8 mouse cellular contexts compared by ENCODE assay signal in genomic region chr11:6402515-6403510, GRCm38 (mm10). TPM values are rescaled to one million over a fixed set of nuclear protein-coding genes. Genes with fewer than 3 reads are reported as not detected.
DNase-seq lines count a peak whose midpoint lies in the region; ATAC-seq and TF ChIP-seq lines count a peak whose summit lies in the region.

No protein-coding gene starts in this region.

- no peak overlapping the region for H3K9ac ChIP-seq in midbrain, embryonic 14.5 days (replicated peaks; ENCODE audit: low read length)
- H3K9ac ChIP-seq in midbrain, embryonic 13.5 days (replicated peaks), result no peak overlapping the region

- peak; percentile 27; the same call in 1 of the 2 replicates for ATAC-seq in midbrain, embryonic 14.5 days (ENCODE audit: low FRiP score, low TSS enrichment)
- ATAC-seq in midbrain, embryonic 13.5 days, result no peak

- peak; percentile 63 for TF ChIP-seq CTCF in cerebellum, adult 2 months (IDR thresholded peaks at IDR 0.05; ENCODE audit: borderline replicate concordance, insufficient read depth, low read depth, low read length)

- 80% methylated on average over 19 of the region's 19 CpGs for WGBS in cerebellum, adult 2 months
- WGBS in midbrain, embryonic 14.5 days, result 91% methylated on average over 19 of the region's 19 CpGs
- 89% methylated on average over 19 of the region's 19 CpGs for WGBS in midbrain, embryonic 13.5 days

- H3K36me3 ChIP-seq in midbrain, embryonic 14.5 days (ENCODE audit: control insufficient read depth, insufficient read depth, low read length), result peaks cover 84% of the 10 kb centered on the region
- peaks cover 91% of the 10 kb centered on the region for H3K36me3 ChIP-seq in midbrain, embryonic 13.5 days
- peaks cover 25% of the 10 kb centered on the region for H3K36me3 ChIP-seq in splenic B cell, adult 2 months (ENCODE audit: control insufficient read depth, insufficient read depth, low read length, poor library complexity, severe bottlenecking)

- no peaks in the 10 kb centered on the region for H3K27me3 ChIP-seq in cerebellum, adult 2 months (ENCODE audit: control insufficient read depth, insufficient read depth, low read length)
- H3K27me3 ChIP-seq in midbrain, embryonic 14.5 days (ENCODE audit: control insufficient read depth, insufficient read depth, low read length), result no peaks in the 10 kb centered on the region
- no peaks in the 10 kb centered on the region for H3K27me3 ChIP-seq in midbrain, embryonic 13.5 days
- H3K27me3 ChIP-seq in splenic B cell, adult 2 months (ENCODE audit: control insufficient read depth, insufficient read depth, low read length, poor library complexity, severe bottlenecking), result no peaks in the 10 kb centered on the region

- no peaks in the 10 kb centered on the region for H3K9me3 ChIP-seq in midbrain, embryonic 14.5 days (ENCODE audit: control insufficient read depth, low read length)
- H3K9me3 ChIP-seq in midbrain, embryonic 13.5 days, result no peaks in the 10 kb centered on the region

- no peak for TF ChIP-seq POLR2A in cerebellum, adult 2 months (IDR thresholded peaks at IDR 0.05; ENCODE audit: borderline replicate concordance, insufficient read depth, low read length)

- H3K4me3 ChIP-seq in cerebellum, adult 2 months (replicated peaks; ENCODE audit: insufficient read depth, low read depth, low read length), result no peak overlapping the region
- no peak overlapping the region for H3K4me3 ChIP-seq in midbrain, embryonic 14.5 days (replicated peaks; ENCODE audit: low read depth, low read length)
- no peak overlapping the region for H3K4me3 ChIP-seq in midbrain, embryonic 13.5 days (replicated peaks)

- H3K4me2 ChIP-seq in midbrain, embryonic 14.5 days (ENCODE audit: low read length), result no peak overlapping the region
- no peak overlapping the region for H3K4me2 ChIP-seq in midbrain, embryonic 13.5 days (replicated peaks)

- DNase-seq in cerebellum, adult 2 months, result peak; percentile 32 to 51
- no peak for DNase-seq in cerebellum, adult 11-12 months
- DNase-seq in midbrain, embryonic 14.5 days, result peak; percentile 45
- peak; percentile 57 to 78 for DNase-seq in cerebellum, postnatal 25 days
- DNase-seq in kidney, adult 9 months, result peak; percentile 78
- DNase-seq in lung, postnatal 14 days, result peak; percentile 82
- peak; percentile 88 for DNase-seq in splenic B cell, adult 2 months (ENCODE audit: low read depth, low spot score)

- no peak overlapping the region for H3K27ac ChIP-seq in cerebellum, adult 2 months (ENCODE audit: insufficient read depth, low read length)
- no peak overlapping the region for H3K27ac ChIP-seq in midbrain, embryonic 14.5 days (replicated peaks; ENCODE audit: low read depth, low read length)
- no peak overlapping the region for H3K27ac ChIP-seq in midbrain, embryonic 13.5 days

- peaks cover 35% of the 10 kb centered on the region for H3K4me1 ChIP-seq in cerebellum, adult 2 months (ENCODE audit: control insufficient read depth, insufficient read depth, low read length)
- no peaks in the 10 kb centered on the region for H3K4me1 ChIP-seq in midbrain, embryonic 14.5 days (ENCODE audit: control insufficient read depth, insufficient read depth, low read length)
- H3K4me1 ChIP-seq in midbrain, embryonic 13.5 days (replicated peaks), result 0 out of 2 replicates have a peak, but pooled peaks cover 7% of the 10 kb centered on the region

RNA-seq across cellular contexts. Expression of gene Ppia, which starts 12.4 kb away (rescaled TPM):
- 2,288 and 2,321 TPM in 2 replicates for polyA plus RNA-seq in cerebellum, adult 2 months (2012; rRNA removed)
- 3,781 and 4,177 TPM in 2 replicates for polyA plus RNA-seq in midbrain, embryonic 14.5 days (2014; fragmentation: Nextera tagmentation; extraction: Ambion mirVana)
- 3,782 and 3,914 TPM in 2 replicates for polyA plus RNA-seq in midbrain, embryonic 13.5 days (2015; fragmentation: Nextera tagmentation; extraction: Ambion mirVana)

RNA-seq across cellular contexts. Expression of gene Zmiz2, which starts 13.9 kb away (rescaled TPM):
- polyA plus RNA-seq in cerebellum, adult 2 months (2012; rRNA removed), result 90.4 and 92.2 TPM in 2 replicates
- polyA plus RNA-seq in midbrain, embryonic 14.5 days (2014; fragmentation: Nextera tagmentation; extraction: Ambion mirVana), result 41.6 and 42.6 TPM in 2 replicates
- polyA plus RNA-seq in midbrain, embryonic 13.5 days (2015; fragmentation: Nextera tagmentation; extraction: Ambion mirVana), result 32.9 and 33.6 TPM in 2 replicates

RNA-seq across cellular contexts. Expression of gene H2afv, which starts 41.4 kb away (rescaled TPM):
- 106 and 107 TPM in 2 replicates for polyA plus RNA-seq in cerebellum, adult 2 months (2012; rRNA removed)
- 341 and 379 TPM in 2 replicates for polyA plus RNA-seq in midbrain, embryonic 14.5 days (2014; fragmentation: Nextera tagmentation; extraction: Ambion mirVana)
- 605 and 617 TPM in 2 replicates for polyA plus RNA-seq in midbrain, embryonic 13.5 days (2015; fragmentation: Nextera tagmentation; extraction: Ambion mirVana)
